Mouse (Mus musculus) frontal cortex, adult (tissue): ENCODE measurements around the gene Tyw1.

Source experiments
- ATAC-seq: cut with Nextera tagmentation; 2 replicates; pipeline ENCODE4 v1.9.2; 2017; ENCODE audit warnings: mild to moderate bottlenecking, moderate library complexity, mixed read lengths; ENCODE audit not compliant: low TSS enrichment

The Tyw1 gene

GRCm38 (mm10) chr5:130264433-130265005 is 9.1 kb downstream of the Tyw1 start:
- ATAC-seq = no peak

GRCm38 (mm10) chr5:130266651-130267050 is 11.2 kb downstream of the Tyw1 start:
- ATAC-seq = no peak

GRCm38 (mm10) chr5:130267316-130267715 is 11.9 kb downstream of the Tyw1 start:
- no peak for ATAC-seq

DNA sequence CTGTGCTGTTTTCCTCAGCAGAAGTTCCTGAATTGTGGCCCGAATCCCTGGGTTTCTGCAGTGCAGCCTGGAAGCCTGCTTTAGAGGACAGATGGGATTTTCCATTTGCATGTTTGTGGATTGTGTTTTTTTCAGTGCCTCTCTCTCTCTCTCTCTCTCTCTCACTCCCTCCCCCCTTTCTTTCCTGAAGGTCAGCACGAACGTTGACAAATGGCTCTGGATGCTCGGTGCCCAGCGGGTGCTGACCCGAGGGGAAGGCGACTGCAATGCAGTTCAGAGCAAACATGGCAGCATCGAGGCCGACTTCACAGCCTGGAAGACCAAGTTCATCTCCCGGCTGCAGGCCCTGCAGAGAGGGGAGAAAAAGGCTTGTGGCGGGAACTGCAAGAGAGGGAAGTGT is 13.6 kb downstream of the Tyw1 start:
- ATAC-seq = peak; percentile 24; the same call in 1 of the 2 replicates

DNA sequence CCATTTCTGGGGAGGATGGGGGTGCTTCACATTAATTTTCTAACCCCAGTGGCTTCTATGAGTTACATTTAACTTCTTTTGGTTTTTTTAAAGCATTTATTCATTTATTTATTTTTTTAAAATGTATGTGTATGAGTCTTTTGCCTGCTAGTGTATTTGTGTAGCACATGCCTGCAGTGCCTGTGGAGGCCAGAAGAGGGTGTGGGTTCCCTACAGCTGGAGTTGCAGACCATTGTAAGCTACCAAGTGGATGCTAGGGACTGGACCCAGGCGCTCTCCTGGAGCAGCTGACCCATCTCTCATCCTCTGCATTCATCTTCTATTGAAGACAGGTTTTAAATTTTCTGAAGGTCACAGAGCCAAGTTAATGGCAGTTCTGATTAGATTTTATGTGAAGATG is 16.9 kb downstream of the Tyw1 start:
- ATAC-seq = no peak

- 0 out of 2 replicates have a peak, but pooled peaks have one; percentile 22 for ATAC-seq
Observed at GRCm38 (mm10) chr5:130273046-130273445, 17.6 kb downstream of the Tyw1 start.

DNA sequence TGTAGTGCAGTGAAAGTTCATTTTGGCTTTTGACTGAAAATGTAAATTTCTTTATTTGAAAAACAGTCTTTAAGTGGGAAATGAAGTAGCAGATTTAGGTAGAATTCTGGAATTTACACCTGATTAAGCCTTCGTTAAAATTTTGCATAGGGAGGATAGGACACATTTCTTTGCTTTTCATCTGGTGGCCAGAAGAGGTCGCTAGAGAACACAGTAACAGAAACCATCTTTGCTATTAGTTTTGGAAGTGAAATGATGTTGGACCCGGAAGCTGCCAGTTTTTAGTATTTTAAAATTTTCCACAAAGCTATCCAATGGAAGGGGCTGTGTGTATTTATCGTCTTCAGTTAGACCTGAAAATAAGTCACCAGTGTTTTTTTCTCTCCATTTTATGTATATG is 20.1 kb downstream of the Tyw1 start:
- peak; percentile 41; the same call in 1 of the 2 replicates for ATAC-seq

DNA sequence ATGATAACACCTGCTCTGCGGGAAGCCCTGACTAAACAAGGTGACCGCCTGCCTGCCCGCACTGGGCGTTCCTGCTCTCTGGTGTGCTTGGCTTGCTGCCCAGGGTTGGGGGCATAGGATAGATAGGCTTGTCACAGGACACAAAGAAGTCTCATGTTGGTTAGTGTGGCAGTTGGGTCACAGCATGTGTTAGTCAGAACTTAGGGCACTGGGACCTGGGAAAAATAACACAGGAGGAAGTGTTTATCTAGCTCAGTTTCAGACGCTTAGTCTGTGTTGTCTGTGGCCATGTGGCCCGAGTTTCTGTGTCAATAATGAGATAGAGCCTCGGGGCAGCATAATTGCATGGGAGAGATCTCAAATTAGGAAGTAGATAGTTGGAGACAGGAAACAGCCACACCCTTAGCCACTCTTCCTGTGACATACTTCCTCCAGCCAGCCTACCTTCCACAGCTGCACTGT is 22.6 kb downstream of the Tyw1 start:
- no peak for ATAC-seq

GRCm38 (mm10) chr5:130283079-130283732 is 27.8 kb downstream of the Tyw1 start:
- ATAC-seq = peak; percentile 85

- ATAC-seq = no peak
Observed at GRCm38 (mm10) chr5:130288106-130288505, 32.7 kb downstream of the Tyw1 start.

- ATAC-seq = no peak
Observed at GRCm38 (mm10) chr5:130290242-130290641, 34.8 kb downstream of the Tyw1 start.

DNA sequence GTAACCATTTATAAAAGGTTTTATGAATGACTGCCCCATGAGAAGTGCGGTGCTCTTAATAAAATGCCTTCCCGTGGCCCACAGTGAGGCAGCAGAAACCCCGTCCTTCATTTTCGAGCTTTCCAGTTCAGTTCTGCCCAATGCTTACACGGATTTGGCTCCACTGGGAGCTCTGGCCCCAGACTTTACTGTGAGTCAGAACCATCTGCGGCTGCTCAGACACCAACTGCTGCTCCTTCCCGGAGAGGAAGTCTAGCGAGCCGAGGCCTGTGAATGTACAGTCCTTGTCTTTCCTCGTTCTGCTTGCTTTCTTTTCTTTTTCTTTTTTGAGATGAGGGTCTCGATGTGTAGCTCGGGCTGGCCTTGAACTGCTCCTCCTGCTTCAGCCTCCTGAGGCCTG is 35.4 kb downstream of the Tyw1 start:
- ATAC-seq = peak; percentile 88

DNA sequence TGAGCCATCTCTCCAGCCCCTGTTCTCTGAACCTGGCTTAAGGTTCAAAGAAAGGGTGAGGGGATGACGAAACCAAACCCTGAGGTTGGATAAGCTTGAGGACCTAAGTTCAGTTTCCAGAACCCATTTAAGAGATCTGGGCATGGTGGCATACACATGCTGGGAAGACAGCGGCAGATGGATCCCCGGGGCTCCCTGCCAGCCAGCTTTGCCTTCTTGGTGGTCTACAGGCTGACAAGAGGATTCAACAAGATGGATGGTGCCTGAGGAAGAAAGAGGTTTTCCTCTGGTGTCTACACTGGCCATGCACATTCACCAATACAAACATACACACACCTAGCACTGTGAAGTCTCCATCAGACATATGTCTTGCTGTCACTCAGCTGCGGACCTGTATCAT is 37.6 kb downstream of the Tyw1 start:
- no peak for ATAC-seq

- ATAC-seq = no peak
Observed at GRCm38 (mm10) chr5:130293941-130294340, 38.5 kb downstream of the Tyw1 start.

DNA sequence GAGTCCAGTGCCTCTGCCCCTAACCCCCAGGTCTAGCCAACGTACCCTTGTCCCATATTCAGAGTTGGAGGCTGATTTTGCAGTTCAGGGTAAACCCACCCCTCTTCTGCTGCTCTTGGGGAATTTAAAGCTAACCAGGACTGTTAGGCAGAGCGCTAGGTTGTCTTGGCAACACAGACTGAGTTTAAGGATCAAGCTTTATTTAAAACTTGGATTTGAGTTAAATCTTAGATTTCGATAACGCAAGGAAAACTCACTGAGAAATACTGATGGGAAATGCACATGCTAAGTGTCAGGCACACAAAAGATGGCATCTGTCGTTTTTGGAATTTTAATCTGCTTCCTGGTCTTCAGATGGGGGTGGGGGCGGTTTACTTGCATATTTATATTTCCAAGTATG is 39.2 kb downstream of the Tyw1 start:
- peak; percentile 40; the same call in 1 of the 2 replicates for ATAC-seq

- ATAC-seq = no peak
Observed at GRCm38 (mm10) chr5:130296071-130296470, 40.7 kb downstream of the Tyw1 start.

DNA sequence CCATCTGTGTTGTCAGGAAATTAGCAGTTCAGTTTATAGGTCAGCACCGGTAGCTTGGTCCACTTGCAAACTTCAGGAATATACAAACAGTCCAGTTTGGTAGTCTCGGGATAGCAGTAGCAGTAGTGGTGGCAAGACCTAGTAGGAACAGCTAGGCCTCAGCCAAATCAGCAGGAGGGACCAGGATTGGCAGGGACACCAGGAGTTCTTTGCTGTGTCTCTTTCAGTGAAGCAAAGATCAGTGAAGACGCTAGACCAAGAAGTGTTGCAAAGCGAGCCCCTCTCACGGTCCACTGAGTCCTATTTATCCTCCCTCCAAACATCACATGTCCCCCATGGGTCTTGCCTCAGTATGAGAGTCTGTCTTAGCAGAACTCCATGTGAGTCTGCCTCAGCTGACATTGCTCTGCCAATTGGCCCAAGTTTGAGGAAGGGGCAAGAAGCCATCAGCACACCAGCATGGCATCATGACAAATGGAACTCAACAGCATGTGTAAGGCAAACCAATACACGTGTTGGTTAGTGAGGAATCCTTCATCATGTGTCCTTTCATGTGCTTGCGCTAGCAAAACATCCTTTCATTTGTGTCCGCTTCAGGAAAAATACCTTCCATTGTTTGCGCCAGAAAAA is 43.5 kb downstream of the Tyw1 start:
- ATAC-seq = no peak

DNA sequence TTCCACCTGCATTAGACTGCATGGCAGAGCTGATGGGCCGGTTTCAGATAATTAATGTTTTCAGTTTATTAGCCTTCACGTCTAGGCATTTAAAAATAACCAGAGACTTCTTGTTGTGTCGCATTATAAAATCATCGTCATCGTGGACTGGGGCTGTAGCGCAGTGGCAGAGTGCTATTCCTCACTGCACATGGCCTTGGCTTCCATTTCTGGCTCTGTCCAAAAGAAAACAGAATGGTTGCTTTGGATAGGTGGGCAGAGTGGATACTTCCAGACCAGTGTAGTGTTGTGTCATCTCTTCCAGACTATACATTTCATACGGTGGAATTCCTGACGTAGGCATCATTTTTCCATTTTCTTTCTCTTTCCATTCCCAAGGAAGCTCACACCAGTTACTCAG is 44.1 kb downstream of the Tyw1 start:
- no peak for ATAC-seq

DNA sequence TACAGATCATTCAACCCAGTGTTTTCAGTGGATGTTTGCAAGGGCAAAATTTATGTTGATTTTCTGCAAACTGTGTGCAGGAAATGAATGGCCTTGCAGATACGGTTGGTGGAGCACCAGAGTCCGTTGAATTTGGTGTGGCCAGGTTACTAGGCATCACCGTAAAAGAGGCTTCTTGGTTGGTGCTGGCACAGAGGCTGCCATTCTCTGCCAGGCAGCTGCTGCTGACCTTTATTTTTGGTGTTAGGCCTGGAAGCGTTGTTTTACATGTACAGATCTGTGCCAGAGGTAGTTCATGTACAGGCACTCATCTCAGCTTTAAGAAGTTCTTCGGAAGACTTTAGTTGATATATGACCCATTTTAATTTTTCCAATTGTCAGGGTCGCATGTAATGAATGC is 48.2 kb downstream of the Tyw1 start:
- no peak for ATAC-seq

GRCm38 (mm10) chr5:130307921-130308320 is 52.5 kb downstream of the Tyw1 start:
- ATAC-seq = no peak

DNA sequence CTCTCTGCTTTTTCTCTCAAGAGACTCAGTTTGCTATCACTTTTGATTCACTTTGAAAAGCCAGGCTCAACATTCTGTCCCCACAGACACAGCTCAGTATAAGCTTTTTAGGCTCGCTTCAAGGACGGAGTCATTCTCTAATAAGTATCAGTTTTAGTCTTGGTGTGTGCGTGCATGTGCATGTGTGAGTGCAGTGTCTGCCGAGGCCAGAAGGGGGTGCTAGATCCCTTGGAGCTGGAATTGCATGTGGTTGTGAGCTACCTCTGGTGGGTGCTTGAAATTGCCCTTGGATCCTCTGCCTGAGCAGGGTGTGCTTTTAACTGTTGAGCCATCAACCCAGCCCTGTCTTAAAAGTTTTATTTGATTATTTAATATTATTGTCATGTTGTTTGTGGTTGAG is 54.7 kb downstream of the Tyw1 start:
- ATAC-seq = no peak

- ATAC-seq = no peak
Observed at GRCm38 (mm10) chr5:130310827-130311226, 55.4 kb downstream of the Tyw1 start.

DNA sequence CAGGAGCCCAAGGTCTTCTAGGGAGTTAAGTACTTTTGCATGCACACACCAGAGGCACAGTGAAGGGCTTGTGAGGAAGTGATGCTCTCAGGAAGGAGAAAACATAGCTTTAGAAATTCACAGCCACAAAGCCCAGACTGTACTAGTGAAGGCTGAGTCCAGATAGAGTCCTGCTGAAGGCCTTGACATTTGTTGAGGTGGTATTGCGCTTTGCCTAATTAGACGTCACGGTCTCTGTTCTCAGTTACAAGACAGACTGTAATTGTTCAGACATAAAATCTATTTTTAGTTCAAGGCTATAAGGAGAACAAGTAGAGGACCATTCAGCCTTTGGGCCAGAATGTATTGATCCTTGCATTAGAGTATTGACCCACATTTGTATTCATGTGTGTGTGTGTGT is 58.1 kb downstream of the Tyw1 start:
- ATAC-seq = no peak
